Mouse (Mus musculus): ENCODE data around the gene Pld5. TPM values are rescaled to one million over a fixed set of nuclear protein-coding genes. Genes with fewer than 3 reads are reported as not detected.
A peak's percentile ranks its signal among the peaks of the same experiment; 100 is the strongest.

Gene Pld5
- total RNA-seq, 2 experiments from 2014 or later = 0.93 to 1.4 TPM

GRCm38 (mm10) chr1:176174971-176175370 lies 100.1 kb downstream of the Pld5 start:
- no peak for DNase-seq (ENCODE audit: low spot score in 2 of 2)

- no peak for DNase-seq (ENCODE audit: low spot score in 2 of 2)
These were observed 107.3 kb downstream of the Pld5 start for GRCm38 (mm10) chr1:176167784-176168183.

DNA sequence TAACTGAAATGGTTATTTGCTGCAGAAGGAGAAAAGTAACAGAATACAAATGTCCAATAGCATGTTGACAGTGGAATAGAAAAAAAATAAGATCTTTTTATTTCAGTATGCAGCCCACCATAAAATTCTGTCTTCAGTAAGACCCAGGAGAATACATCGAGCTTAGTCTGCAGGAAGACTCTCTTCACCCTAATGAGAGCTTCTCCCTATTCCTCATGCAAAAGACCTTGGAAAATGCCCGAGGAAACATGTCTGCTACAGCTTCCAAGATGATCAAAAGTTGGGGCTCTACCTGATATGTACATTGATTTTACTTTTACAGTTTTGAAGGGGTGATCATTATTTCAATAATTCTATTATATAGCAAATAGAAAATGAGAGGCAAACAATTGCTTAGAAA lies 108.0 kb downstream of the Pld5 start:
- no peak for DNase-seq (ENCODE audit: low spot score in 2 of 2)

DNA sequence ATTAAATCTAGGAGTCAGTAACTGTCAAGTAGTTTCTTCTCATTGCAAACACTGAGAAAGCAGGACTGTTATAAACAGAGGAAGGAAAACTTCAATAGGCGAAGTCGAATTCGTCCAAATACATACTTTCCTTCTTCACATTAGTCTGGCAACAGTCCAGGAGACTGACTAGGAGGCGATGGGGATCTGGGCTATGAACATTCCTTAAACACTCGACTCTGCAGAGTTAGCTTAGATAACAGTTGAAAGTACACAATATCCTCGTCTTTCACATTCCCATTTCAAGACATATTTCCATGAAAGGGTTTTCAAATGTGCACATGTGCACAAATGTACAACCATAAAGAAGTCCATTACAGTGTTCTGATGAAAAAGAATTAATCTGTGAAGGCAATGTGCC lies 129.8 kb downstream of the Pld5 start:
- DNase-seq (ENCODE audit: low spot score in 2 of 2) = no peak

DNA sequence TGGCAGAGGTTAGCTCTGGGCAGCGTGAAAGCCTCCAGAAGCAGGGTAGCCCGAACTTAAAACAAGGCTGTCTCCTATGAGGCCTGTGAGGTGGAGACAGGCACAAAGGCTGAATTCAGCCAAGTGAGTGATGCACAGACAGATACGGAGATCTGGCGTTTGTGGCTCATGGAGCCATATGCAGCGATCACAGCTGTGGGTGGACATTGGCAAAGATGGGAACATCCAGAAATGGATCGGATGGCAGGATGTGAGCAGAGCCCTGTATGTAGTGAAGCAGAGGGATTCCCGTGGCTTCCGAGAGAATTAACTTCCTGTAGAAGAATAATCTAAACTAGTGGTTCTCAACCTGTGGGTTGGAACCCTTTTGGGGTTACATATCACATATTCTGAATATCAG lies 140.7 kb downstream of the Pld5 start:
- DNase-seq (ENCODE audit: low spot score in 2 of 2) = no peak

GRCm38 (mm10) chr1:176125771-176126170 lies 149.3 kb downstream of the Pld5 start:
- DNase-seq (ENCODE audit: low spot score in 2 of 2) = no peak

DNA sequence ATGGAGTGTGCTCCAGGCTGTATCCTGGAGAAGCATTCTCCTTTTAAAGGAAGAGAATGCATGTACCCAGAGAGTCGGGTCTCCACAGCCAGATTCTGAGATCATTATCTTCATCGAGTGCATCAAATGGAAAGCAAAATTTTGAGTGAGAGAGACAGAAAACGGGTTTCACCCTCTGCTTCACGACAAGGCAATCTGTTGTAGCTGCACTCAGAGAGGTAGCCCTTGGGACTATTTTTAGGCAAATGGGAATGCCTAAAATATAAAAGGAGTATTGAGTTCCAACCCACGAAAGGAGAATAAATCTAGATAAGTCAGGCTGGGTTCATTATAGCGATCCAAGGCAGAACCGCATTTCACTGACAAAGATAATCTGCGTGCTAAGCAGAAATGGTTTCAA lies 150.7 kb downstream of the Pld5 start:
- DNase-seq (ENCODE audit: low spot score in 2 of 2) = no peak

DNA sequence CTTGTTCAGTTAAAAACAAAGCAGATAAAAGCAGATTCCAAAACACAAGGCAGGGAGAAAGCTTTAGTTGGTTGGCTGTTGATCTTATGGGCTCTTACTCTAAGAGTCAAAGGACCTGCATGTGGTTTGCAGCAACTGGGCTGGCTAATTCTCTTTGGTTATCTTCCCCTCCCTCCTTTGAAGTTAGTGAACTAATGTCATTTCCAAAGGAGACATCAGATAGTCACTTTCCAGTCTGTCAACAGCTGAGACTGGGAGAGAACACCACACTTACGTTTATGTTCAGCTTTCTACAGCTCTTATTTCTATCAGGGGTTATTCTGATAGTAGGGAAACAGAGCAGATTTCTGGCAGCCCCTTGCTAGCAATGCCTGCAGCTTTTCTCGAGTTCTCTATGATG lies 151.3 kb downstream of the Pld5 start:
- no peak for DNase-seq (ENCODE audit: low spot score in 2 of 2)

- no peak for DNase-seq (ENCODE audit: low spot score in 2 of 2)
These were observed 159.5 kb downstream of the Pld5 start for GRCm38 (mm10) chr1:176115604-176116003.

DNA sequence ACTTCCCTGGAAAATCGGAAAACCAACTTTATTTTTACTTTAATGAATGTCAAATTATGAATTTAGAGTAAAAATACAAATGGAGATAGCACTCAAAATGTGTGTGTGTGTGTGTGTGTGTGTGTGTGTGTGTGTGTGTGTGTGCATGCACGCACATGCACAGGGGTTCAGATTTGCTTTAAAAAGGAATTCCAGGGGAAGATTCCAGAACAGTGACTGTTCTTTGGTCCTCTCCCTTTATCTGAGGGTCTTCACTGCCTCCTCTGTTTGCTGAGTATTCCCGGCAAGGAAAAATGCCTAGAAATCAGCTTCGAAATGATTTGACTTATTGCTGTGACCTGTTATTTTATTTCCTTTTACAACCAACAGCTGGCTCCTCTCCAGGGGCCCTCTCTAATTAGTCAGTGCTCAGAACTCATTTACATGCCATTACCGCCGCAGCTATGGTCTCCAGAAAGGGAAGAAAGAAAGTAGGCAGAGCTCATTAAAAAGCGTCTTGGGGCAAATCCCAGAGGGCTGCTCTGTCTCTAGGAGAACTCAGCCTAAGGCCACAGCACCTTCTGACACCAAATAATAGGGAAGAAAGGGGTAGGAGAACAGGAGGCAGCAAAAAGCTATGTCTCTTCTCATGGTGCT lies 176.3 kb downstream of the Pld5 start:
- DNase-seq (ENCODE audit: low spot score in 2 of 2) = no peak

GRCm38 (mm10) chr1:176092119-176092518 lies 183.0 kb downstream of the Pld5 start:
- no peak for DNase-seq (ENCODE audit: low spot score in 2 of 2)

GRCm38 (mm10) chr1:176089382-176089781 lies 185.7 kb downstream of the Pld5 start:
- no peak for DNase-seq (ENCODE audit: low spot score in 2 of 2)

GRCm38 (mm10) chr1:176085952-176086648 lies 189.0 kb downstream of the Pld5 start:
- DNase-seq (ENCODE audit: low spot score in 2 of 2) = no peak

DNA sequence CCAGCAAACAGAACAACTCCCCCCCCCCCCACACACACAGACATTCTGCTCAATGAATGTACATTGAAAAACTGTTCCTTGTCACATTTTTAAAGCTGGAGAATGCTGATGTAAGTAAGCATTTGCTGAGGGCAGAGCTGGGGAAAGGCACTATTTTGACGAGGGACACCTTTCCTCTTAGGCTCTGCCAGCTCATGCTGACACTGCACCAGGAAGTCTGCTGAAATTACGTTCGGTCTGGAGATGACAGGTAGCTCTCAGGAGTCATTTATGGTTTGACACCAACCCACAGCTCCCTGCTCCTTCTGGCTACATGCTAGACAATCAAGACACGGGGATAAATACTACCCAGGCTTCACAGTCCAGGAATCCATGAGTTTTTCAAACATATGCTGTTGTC lies 192.8 kb downstream of the Pld5 start:
- no peak for DNase-seq (ENCODE audit: low spot score in 2 of 2)

DNA sequence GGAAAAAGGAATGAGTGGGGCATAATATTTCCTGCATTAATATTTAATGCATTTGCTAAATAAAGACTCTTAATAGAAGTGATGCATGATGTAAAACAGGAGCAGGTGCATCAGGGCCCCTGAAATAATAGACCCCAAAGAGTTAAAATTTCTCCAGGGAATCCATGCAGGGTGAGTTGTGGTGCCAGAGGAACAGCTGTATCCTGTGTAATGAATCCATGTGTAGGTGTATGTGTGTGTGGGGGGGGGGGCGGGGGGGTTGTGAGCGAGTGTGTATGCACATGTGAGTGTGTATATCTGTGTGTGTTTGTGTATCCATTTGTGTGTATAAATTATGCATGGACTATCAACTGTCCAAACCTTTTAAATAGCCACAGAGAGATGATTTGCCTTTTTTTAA lies 194.1 kb downstream of the Pld5 start:
- DNase-seq (ENCODE audit: low spot score in 2 of 2) = no peak

DNA sequence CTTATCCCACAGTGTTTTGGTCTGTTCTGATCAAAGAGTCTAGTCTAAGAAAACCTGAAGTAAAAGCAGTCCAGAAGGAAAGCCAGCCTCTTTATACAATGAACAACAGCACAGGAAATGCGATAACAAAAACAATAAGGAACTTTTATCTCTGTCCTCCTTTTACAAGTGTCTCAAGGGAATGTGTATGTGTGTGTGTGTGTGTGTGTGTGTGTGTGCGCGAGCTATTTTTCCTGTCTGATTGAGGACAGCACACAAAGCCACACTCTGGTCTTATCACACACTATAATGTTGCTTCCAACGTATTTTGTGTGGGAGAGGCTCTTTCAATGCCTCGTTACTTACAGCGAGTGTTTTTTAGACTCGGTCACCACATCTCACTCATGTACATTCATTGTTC lies 196.7 kb downstream of the Pld5 start:
- no peak for DNase-seq (ENCODE audit: low spot score in 2 of 2)

DNA sequence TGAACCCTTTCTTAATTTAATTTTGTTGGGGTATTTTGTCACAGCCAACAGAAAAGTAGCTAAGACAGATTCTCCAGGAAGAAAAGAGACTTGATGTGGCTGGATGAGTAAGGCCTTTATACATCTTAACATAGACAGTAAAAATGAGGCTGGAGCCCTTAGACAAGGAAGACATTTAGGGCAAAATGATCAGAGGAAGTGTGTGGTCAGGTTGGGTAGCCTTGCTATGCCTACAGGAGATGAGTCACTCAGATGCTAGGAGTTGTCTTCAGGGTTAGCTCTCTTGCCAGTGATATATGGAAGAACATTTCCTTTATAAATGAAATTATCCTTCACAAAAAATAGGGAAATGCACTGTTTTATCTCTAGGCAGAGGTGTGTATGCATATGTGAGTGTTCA lies 198.3 kb downstream of the Pld5 start:
- no peak for DNase-seq (ENCODE audit: low spot score in 2 of 2)

DNA sequence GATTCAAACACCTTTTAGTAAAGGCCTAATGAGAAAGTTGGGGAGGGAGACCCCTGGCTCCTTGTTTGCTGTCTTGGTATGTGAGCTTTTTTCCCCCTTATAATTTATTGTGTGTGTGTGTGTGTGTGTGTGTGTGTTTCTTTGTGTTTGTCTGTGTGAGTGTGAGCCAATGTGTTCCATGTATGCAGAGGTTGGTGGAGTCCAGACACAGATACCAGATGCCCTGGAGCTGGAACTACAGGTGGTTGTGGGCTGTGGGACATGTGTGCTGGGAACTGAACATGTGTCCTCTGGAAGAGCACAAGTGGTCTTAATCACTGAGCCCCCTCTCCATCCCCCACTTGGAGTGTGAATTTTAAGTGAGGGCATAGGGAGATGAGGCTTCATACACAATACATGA lies 199.3 kb downstream of the Pld5 start:
- DNase-seq (ENCODE audit: low spot score in 2 of 2) = no peak

DNA sequence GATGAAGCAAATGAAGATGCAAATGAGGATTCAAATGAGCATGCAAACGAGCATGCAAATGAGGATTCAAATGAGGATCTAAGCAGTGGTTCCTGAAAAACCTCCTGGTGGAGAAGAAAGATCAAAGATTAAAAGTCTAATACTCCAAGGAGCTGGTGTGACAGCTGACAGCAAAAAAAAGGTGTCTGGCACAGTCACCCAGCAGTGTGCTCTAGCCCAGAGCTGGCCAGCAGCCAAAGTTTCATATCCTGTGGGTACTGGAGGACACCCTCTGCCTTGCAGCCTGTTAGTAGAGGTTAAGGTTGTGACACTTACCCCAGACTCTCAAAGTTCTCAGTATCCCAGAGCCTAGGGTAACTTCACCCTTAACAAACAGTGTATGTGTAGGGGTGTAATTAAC lies 199.7 kb downstream of the Pld5 start:
- DNase-seq (ENCODE audit: low spot score in 2 of 2) = peak in 1 of 2 experiments; percentile 21

DNA sequence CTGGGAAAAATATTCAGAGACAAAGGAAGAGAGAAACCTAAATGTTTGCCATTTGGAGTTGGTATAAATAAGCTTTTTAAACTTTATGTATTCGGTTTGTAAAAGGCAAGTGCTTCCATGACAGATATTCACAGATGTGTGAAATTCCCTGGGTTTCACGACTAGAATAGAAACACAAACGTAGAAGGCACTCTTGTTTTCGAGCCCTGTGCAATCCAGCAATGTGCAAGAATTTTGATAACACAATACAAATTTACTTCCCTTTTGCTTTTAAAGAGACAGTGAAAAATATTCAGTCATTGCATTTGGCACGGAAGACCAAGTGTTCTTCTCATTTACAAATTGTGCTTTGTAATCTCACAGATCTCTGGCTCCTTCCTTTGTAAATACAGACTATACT lies 200.6 kb downstream of the Pld5 start:
- DNase-seq (ENCODE audit: low spot score in 2 of 2) = no peak

- no peak for DNase-seq (ENCODE audit: low spot score in 2 of 2)
These were observed 209.8 kb downstream of the Pld5 start for GRCm38 (mm10) chr1:176065281-176065680.

- no peak for DNase-seq (ENCODE audit: low spot score in 2 of 2)
These were observed 210.6 kb downstream of the Pld5 start for GRCm38 (mm10) chr1:176064471-176064870.

DNA sequence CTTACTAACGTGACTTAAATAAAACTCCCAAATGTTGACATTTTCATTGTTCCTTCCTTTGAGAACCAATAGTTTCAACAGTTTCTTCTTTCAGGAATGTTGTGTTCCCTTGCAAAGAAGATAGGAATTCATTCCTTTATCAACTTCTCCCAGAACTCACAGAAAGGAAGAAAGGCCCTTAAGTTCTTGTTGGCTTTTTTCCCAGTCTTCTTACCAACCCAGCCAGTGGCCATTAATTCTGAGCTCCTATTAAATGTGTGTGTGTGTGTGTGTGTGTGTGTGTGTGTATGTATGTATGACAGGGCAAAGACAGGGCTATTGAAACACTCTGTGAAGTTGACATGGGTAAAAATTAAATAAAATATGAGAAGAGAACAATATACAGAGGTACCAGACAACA lies 221.5 kb downstream of the Pld5 start:
- DNase-seq (ENCODE audit: low spot score in 2 of 2) = no peak

All from adrenal gland, postnatal 4 days (tissue).